Mouse (Mus musculus) ZHBTc4 (cell line): ENCODE data around the gene Usp19.

Source experiments
- DNase-seq: peaks from one replicate; pipeline ENCODE4 v3.0.0-alpha.2; 2011; ENCODE audit warnings: low read depth, low spot score

The Usp19 gene

DNA sequence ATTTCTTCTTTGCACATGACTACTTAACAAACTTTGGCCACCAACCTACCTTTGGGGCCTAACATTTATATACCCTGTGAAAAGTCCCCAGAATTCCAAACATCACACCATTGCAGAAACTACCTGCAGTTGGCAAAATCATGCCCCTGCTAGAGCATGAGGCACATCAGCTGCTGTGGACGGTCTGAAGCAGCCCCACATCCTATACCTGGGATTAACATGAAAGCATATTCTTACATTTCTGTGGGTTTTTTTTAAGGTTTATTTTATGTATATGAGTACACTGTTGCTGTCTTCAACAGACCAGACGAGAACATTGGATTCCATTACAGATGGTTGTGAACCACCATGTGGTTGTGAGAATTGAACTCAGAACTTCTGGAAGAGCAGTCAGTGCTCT, 24.2 kb upstream of the Usp19 start:
- DNase-seq = no peak

DNA sequence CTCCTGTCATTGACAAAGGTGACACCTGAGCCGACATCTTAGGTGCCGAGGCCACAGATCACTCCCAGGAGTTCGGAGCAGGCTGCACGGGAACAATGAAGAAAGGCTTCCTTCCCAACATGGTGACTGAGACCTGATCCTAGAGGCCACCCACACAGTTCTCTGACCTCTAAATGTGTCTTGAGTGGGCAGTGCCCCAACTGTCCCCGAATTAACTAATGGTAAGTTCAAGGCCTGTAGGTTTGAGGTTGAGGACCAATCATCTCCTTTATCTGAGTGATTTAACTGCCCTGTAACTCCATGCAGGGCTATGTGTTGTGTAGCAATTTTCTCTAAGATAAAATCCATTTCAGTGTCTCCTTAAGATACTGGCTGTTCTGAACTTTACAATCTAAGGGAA, 21.0 kb upstream of the Usp19 start:
- no peak for DNase-seq

DNA sequence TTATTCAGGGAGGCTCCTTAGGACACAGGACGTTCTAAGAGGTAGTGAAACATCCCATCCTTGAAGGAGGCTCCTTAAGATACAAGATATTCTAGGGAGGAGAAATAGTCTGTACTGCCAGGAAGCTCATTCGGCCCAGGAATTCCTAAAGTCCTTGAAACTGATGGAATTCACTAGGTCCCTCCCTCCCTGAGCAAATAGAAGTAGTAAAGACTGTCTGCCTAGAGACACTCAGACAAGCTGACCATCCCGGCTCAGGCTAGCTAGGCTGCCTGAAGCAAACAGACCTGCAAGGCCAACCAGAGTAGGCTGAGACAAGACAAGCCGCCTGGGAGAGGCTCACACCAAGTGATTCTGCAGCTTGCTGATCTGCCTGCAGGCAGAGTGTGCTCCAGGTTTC, 20.6 kb upstream of the Usp19 start:
- DNase-seq = peak; percentile 56

DNA sequence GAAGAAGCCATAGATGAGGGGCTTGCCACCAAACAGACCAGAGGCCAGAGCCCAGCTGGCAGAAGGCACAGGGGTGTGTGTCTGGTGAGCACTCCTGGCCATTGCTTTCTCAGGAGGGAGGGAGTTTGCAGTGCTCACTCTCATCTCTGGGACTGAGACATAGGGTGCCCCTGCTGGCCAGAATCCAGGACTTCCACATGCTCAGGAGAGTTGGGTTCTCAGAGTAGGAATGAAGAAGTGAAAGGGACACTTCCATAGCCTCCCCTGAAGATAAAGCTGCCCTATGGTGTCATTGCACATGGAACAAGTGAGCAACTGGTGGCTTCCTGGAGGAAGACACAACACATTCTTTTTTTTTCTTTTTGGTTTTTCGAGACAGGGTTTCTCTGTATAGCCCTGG, 15.9 kb upstream of the Usp19 start:
- peak; percentile 54 for DNase-seq

DNA sequence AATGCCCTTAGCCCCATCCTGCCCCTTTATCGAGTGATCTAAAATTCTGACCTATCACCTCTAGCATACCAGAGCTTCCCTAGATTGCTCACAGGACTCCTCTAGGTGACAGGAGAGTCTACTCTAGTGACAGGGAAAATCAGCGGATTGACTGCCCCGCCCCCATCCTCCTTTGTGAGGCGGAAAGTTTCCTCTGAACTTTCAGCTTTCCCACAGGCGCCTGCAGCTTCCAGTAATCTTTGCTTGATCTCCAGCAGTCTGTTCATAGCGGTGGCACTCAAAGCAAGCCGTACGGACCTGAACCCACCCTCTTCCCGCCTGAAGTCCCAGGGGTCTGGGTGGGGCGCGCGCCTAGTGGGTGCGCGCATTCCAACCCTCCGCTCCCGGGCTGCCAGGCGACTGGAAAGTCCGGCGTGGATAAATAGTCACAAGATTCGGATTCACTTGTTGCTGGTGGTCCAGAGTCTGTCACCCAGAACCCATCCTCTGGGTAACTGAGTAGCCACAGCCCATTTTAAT, 11.7 kb upstream of the Usp19 start:
- DNase-seq = peak; percentile 97

DNA sequence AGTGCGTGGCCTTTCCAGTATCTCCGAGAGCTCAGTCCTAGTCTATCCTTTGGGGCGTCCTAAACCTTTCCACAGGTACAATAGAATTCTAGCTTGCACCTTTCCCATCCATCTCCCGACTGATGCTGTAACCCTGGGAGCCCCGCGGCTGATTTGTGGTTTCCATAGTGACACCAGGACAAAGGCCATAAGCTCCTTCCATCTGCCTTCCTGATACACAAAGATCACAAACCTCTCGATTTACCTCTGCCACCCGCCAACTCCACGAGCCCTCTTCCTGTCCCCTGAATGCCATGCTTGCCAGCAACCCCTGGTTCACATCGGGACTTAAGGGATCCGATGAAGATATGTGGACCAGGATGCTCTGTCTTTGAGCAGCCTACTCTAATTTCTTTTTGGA, 11.2 kb upstream of the Usp19 start:
- peak; percentile 33 for DNase-seq

DNA sequence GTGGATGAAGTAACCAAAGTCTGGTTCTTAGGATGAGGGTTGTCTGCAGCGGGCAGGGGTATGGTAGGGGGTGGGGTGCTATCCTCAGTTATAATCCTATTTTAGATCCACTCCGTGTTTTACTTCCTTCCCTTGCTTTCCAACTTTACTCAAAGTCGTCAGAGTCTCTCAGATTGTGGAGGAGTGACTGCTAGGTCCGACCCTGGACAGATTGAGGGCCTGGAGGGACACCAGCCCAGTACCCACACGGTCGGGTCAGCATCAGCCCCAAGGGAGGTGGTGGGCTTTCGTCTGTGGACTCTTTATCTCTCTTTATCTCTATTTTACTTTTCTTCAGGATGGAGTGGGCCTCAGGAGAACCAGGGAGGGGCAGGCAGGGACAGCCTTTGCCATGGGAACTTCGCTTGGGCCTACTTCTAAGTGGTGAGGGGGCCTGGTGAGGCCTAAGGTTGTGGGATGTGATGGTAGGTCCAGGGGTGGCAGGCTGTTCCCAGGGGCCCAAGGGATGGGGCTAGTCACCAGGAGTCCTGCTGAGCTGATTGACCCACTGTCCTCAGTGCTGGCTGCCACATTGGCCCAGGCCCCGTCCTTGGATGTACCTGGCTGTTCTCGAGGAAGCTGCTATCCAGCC, 10.6 kb upstream of the Usp19 start, which contains the start of gene Lamb2:
Lamb2 (plus strand) TSS at position 16 of the 631 bp plus-strand sequence.
- peak; percentile 88 for DNase-seq

DNA sequence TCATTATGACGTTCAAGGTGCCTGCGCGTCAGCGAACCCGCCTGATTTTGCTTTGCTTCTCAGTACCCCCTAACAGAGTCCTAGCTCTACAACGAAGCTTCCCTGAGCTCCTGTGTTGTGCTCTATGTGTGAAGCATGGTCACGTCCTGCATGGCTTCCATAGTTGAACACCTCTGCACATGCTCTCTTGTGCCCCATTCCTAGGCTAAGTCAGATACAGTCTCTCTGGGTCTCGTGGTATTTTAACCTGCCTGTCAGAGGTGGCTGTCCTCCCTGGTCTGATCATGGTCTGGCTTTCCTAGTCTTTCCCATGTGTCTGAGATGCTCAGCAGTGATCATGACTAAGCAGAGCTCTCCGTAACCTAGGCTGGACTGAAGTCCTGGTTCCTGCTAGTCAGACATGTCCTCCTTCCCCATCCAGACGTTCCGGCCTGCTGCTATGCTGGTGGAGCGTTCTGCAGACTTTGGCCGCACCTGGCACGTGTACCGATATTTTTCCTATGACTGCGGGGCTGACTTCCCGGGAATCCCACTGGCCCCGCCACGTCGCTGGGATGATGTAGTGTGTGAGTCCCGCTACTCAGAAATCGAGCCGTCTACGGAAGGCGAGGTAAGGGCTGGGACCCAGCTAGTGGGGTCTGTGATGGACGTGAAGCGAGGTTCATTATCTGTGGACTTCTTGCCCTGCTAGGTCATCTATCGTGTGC, 9.4 kb upstream of the Usp19 start:
- DNase-seq = no peak

DNA sequence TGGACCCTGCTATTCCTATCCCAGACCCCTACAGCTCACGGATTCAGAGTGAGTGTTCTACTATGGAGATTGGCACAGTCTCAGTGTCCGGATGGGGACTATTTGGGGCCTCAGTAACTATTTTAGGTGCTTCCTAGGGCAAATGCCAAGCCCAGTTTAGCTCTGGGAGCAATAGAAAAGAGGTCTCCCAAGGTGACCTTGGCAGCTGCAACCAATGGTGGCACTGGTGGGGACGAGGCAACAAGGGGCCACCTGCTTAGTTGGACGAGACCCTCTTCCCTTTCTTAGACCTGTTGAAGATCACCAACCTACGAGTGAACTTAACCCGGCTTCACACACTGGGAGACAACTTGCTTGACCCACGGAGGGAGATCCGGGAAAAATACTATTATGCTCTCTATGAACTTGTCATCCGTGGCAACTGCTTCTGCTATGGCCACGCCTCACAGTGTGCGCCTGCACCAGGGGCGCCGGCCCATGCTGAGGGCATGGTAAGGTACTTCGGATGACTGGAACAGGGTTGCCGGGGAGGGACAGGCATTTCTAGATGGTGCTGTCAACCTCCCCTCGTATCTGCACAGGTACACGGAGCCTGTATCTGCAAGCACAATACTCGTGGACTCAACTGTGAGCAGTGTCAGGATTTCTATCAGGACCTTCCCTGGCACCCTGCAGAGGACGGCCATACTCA, 8.7 kb upstream of the Usp19 start:
- no peak for DNase-seq

DNA sequence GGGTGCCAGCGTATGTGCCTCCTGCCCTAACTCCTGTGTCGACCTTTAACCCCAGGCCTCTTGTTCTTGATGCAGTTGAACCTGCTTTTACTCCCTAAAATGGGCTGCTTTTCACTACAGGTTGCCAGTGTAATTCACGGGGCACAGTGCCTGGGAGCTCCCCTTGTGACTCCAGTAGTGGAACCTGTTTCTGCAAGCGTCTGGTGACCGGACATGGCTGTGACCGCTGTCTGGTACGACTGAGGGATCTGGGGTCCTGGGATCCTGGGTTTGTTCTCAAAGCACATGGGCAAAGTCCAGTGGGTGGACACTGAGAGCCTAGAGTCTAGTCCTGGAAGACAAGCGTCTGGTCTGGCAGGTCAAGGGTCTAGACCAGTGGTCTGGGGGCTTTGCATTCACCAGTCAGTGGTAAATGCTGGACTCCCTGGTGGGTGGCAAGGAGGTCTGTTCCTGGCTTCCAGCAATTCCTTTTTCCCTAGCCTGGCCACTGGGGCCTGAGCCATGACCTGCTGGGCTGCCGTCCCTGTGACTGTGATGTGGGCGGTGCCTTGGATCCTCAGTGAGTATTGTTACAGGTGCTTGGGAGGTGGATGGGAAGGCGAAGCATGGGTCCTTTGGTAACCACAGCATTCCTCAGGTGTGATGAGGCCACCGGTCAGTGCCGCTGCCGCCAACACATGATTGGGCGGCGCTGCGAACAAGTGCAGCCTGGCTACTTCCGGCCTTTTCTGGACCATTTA, 7.2 kb upstream of the Usp19 start:
- DNase-seq = no peak

DNA sequence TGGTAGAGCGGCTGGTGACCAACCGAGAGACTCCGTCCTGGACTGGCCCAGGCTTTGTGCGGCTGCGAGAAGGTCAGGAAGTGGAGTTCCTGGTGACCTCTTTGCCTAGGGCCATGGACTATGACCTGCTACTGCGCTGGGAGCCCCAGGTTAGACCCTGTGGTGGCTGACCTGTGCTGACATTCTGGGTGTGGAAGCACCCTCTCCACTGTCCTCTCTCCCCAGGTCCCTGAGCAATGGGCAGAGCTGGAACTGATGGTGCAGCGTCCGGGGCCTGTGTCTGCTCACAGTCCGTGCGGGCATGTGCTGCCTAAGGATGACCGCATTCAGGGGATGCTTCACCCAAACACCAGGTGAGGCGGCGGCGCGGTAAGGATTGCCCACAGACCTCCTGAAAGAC, 6.4 kb upstream of the Usp19 start:
- no peak for DNase-seq

DNA sequence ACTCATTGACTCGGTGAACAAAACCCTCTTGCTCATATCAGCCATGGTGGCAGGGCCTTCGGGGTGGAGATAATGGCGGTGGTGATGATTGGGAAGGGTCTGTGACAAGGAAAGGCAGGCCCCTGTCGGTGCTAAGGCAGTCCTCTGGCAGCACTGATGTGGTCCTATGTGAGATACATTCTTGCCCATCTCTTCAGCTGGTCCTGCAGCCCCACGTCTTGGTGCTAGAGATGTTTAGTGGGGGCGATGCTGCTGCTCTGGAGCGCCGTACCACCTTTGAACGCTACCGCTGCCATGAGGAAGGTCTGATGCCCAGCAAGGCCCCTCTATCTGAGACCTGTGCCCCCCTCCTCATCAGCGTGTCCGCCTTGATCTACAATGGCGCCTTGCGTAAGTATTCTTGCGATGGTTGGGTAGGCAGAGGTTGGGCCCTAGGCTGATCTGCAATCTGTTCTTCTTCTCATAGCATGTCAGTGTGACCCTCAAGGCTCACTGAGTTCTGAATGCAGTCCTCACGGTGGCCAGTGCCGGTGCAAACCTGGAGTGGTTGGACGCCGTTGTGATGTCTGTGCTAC, 5.0 kb upstream of the Usp19 start:
- DNase-seq = no peak

DNA sequence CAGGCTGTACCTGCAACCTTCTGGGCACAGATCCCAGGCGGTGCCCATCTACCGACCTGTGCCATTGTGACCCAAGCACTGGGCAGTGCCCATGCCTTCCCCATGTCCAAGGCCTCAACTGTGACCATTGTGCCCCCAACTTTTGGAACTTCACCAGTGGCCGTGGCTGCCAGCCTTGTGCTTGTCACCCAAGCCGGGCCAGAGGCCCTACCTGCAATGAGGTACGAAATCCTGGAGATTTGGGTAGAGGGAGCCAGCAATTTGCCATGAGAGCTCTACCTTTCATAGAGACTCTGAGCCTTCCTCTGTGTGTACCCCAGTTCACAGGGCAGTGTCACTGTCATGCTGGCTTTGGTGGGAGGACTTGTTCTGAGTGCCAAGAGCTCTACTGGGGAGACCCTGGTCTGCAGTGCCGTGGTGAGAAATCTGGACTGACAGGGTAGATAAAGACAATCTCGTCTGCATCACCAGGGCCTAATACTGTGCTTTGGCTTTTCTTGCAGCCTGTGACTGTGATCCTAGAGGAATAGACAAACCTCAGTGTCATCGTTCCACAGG, 3.4 kb upstream of the Usp19 start:
- no peak for DNase-seq

DNA sequence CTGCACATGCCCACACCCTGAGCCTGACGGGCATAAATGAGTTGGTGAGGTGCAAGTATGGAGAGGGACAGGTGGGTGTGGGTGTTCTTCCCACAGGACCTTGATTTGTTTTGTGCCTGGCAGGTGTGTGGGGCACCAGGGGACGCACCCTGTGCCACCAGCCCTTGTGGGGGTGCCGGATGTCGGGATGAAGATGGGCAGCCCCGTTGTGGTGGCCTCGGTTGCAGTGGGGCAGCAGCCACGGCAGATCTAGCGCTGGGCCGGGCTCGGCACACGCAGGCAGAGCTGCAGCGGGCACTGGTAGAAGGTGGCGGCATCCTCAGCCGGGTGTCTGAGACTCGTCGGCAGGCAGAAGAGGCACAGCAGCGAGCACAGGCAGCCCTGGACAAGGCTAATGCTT, 2.0 kb upstream of the Usp19 start:
- peak; percentile 39 for DNase-seq

DNA sequence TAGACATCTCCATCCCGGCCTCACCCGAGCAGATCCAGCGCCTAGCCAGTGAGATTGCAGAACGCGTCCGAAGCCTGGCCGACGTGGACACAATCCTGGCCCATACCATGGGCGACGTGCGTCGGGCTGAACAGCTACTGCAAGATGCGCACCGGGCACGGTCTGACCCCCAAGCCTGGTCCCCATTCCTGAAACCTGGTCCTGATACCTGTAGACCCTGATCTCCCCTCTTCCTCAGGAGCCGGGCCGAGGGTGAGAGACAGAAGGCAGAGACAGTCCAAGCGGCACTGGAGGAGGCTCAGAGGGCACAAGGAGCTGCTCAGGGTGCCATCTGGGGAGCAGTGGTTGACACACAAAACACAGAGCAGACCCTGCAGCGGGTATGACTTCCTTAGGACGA, 1.2 kb upstream of the Usp19 start:
- DNase-seq = no peak

DNA sequence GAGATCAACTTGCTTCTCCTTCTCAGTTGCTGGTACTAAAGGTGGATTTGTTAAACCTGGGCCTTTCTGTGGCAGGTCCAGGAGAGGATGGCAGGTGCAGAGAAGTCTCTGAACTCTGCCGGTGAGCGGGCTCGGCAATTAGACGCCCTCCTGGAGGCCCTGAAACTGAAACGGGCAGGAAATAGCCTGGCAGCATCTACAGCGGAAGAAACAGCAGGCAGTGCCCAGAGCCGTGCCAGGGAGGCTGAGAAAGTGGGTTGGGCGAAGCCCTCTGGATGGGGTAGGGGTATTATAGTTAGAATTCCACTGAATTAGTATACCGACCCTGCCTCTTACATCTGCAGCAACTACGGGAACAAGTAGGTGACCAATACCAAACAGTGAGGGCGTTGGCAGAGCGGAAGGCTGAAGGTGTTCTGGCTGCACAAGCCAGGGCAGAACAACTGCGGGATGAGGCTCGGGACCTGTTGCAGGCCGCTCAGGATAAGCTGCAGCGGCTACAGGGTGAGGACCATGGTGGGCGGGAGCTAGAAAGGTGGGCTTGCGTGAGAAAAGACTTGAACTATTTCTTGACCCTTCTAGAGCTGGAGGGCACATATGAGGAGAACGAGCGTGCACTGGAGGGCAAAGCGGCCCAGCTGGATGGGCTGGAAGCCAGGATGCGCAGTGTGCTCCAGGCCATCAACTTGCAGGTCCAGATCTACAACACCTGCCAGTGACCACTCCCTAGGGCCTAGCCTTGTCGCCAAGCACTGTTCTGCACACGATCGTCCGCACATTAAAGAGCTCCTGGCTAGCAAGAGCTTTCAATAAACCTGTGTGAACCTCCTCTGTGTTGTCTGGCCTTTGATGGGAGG, 472 bp upstream of the Usp19 start:
- DNase-seq = no peak

DNA sequence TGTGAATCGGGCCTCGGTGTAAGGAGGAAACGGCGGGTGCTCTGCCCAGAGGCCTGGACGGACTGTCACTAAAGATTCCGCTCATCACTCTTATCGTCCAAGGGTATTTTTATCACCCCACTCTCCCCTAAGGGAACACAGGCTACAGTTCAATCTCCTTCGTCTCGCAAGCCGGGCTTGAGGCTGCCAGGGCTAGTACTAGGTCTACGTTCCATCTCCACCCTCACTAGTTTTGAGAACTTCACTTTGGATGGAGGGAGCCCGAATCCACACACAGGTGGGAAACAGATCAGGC, 831 bp downstream of the Usp19 start:
- no peak for DNase-seq

DNA sequence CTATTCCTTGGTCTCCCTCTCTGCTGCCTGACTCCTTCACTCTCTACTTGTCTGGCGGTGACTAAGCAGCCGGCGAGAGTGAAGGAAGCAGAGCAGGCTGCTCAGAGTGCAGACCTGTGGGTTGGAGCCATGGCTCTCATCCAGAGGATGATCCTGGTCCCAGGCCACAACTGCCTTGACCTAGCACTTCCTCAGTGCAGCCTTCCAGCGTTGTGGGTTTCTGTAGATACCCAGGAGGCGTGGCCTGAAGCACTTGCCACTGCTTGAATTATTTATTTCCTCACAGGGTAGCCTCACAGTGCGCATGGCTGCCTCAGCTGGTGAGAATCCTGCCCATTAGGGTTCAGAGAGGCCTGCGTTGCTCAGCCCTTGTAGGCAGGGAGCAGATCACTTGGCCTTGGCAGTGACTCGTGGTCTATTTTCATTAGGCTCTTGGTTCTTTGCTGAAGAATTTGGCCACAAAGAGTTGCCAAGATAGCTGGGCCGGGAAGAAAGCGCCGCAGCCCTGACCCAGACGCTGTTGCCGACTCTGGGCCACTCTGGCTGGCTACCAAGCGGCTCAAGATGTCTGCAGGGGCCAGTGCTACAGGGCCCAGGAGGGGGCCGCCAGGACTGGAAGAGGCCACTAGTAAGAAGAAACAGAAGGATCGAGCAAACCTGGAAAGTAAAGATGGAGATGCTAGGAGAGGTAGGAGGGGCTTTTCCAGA, 1.8 kb downstream of the Usp19 start:
- peak; percentile 73 for DNase-seq

DNA sequence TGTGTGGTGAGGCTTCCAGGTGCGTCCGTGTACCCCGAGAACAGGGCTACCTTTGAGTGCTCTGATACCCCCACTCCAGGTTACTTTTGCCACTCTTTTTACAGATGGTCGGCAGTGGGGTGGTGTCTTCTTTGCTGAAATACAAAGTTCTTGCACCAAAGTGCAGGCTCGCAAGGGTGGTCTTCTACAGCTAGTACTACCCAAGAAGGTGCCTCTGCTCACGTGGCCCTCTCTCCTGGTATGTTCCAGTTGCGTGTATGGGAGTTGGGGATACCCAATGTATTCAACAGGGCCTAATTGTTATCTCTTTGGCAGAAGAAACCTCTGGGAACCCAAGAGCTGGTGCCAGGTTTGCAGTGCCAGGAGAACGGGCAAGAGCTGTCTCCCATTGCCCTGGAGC, 2.8 kb downstream of the Usp19 start:
- no peak for DNase-seq
